Mouse (Mus musculus) regulatory T cell (primary cell): ENCODE measurements around the gene Orm3.
"Not testable (repeated sequence)": the region's sequence is repeated elsewhere in the genome, so short reads cannot be mapped to it uniquely, and the experiment has no call there.

Experiments
- in situ Hi-C: fragments of 300-600 bp; cut with MboI, MseI; formaldehyde crosslinking; loops from one replicate; pipeline ENCODE4 v1.15.1; 2025; ENCODE audit warnings: high pct_unique_total_duplicates

The Orm3 gene

DNA sequence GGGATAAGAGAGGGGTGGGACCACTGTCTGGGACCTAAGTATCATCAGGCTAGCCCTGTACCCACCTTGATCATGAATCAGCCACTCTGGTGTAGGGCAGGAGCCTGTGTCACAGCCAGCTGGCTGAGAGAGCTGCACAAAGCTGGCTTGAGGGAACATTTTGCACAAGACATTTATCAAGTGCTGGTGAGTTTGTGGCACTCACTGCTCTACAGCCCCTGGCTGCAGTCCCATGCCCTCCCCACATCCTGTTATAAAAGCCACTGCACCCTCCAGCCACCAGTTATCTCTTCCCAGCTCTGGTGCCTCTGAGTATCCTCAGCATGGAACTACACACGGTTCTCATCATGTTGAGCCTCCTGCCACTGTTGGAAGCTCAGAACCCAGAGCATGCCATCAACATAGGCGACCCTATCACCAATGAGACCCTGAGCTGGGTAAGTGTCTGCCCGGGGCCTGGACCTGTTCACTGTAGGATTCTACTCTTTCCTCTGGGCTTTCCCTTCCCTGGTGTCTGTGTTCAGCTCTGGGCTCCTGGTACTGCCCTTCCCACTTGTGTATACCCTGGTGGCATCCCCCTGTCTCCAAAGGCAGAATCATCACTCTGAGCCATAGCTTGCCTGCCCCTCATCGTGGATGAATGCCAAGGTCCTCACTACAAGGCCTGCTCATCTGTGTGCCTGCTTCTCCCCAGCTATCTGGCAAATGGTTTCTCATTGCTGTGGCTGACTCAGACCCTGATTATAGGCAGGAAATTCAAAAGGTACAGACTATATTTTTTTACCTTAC lies at the start of gene Orm3:
Gene Orm3 (plus strand): TSS at position 286 of the 789 bp plus-strand sequence.
- in situ Hi-C loops, result no loop called here

DNA sequence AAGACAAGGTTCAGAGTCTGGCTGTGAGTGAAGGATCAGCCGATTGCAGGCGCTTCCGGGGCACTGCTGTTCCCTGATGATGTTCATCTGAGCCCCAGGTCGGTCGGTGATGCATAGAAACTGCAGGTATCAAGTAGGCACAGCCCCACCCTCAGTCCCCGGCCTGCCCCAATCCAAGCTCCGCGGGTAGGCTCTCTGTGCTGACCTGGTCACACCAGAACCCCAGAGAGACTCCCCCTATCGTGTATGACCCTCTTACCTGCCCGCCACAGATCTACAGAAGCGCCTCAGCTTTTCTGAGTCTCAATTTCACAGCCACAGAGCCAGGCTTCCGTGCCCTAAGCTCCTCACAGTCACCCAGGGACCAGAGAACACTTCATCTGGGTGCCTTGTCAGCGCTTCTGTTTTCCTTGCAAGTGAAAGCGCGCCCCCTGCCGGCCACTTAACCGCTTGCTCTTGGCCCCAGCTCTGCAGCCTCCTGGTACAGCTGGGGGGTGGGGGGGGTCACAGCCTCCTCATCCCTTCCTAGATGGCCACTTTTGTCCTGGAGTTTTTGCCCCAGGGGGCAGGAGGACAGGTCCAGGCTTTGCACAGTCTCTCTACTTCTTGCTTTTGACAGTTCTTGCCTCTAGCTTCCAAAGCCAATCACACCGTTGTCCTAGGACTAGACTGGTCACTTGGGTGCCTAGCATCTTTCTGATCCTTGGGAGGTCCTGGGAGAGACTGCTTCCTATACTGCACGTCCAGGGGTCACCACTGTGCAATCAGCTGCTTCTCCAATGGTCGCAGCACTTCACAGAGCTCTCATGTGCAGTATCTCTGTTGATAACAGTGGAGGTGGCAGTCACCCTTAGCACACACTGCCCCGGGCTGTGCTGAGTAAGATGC lies 48.5 kb upstream of the Orm3 start:
- in situ Hi-C loops, result loop anchor here (5.0 kb wide), 1 partner anchor 90 kb away; no protein-coding TSS in a partner anchor

DNA sequence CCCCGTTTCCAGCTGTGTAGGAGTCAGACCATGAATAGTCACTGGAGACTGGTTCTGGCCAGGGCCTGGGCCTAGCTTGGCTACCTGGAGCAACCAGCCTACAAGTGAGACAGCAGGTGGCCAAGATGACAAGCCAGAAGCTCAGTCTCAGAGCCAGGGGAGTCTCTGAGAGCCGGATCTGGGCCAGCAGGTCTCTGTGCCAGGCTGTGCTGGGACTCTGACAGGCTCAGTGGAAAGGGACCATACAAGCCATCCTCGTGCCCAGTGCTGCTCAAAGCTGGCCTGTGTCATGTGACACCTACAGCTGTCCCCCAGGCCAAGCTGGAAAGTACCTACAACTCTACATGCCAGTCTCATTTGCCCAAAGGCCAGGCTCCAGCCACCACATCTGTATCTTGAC lies 47.6 kb upstream of the Orm3 start:
- in situ Hi-C loops, result loop anchor here (5.0 kb wide), 1 partner anchor 91 kb away; no protein-coding TSS in a partner anchor

DNA sequence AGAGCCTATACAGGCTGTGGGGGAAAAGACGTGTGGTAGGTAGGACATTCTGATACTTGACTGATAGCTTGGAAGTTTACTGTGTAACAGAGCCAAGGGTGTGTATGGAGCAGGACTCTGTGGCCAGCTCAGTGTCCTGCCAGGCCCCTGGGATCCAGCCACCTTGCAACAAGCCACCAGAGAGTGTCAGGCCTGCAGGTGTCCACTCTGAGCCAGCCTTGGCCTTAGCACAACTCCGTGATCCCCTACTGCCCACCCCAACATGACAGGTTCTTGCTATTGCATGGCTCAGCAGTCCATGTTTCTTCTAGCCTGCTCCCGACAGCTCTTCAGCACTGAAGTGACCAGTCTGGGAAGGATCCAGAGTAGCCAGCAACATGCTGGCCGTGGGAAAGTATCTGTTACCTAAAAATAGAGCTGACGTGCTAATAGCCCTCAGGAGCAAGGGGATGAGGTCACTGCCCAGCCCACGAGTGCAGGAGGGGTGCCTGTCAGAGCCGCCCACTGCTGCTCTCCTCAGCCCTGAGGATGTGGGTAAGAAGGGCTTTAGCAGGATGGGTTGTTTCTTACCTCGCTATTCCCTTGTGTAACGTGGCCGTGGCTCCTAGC lies 45.6 kb upstream of the Orm3 start:
- in situ Hi-C loops, result no loop called here

DNA sequence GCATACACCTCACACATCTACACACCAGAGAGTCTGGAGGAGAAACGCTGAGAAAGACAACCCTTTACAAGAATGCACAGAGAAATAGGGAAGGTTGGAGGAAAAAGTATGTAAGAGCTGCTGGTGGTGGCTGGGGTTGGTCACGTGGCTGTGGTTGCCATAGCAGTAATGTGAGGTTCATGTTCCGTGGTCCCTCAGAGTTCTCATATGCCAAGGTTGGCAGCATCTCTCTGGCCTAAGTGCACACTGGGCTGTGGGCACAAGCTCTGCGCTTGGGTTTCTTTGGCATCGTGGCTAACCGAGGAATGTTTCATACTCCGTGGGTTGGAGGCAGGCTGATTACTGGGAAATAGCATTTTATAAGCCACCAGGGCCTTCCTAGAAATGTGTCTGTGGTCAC lies 44.5 kb upstream of the Orm3 start:
- in situ Hi-C loops, result no loop called here

DNA sequence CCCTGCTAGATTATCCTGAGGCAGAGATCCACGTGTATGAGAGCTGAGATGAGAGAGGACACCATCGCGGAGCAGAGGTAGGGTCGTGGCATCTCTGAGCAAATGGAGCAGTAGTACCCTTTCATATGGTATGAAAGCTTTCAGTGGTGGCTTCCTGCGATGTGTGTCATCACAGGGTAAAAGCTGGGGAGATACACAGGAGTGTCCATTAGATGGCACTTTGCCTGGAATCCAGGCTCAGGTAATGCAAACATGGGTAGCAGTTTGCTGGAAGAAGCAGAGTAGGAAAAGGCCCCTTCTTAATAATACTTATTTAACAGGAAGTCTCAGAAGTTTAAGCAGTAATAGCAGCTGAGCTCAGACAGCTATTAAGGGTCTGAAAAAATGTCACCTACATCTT lies 41.9 kb upstream of the Orm3 start:
- in situ Hi-C loops, result no loop called here

DNA sequence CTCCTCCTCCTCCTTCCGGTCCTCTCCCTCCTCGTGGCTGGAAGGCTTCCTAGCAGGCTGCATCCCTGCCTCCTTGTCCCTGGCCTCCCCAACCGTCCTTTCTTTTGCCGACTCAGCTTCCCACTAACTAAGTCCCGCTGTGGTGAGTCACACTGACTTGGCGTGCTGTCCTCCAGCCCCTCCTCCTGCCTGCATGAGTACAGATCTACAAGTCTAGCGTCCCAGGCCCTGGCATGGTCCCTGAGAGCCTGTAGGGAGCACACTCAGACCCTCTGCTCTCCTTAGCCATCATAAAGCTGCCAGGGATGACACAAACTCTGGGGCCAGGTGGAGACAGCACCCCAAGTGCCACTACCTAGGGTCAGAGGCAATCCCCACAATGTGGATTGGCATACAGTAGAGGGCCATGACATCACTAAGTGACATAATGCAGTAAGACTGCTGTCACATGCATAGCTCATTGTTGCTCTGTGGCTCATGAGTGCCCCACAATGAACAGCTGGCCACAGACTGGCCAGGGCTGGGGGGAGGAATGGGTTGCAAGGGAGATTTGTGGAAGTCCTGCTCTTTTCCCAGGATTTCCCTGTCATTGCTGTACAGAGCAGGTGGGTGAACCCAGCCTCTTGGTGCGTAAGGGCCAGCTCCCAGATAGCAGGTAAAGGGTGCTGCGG lies 39.8 kb upstream of the Orm3 start:
- in situ Hi-C loops, result no loop called here

DNA sequence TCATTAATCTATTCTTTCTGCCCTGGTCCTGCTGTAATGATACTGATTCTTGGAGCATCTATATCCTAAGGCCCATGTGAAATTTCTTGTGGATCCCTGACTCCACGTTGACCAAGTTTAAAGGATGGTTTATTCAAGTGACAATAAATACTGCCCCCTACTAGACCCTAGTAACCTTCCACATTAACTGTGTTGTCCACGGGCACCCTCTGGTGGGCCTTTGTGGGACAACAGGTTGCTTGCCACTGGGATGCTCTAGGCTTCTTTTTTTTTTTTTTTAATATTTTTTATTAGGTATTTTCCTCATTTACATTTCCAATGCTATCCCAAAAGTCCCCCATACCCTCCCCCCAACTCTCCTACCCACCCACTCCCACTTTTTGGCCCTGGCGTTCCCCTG lies 36.4 kb upstream of the Orm3 start:
- in situ Hi-C loops, result not testable (repeated sequence)

DNA sequence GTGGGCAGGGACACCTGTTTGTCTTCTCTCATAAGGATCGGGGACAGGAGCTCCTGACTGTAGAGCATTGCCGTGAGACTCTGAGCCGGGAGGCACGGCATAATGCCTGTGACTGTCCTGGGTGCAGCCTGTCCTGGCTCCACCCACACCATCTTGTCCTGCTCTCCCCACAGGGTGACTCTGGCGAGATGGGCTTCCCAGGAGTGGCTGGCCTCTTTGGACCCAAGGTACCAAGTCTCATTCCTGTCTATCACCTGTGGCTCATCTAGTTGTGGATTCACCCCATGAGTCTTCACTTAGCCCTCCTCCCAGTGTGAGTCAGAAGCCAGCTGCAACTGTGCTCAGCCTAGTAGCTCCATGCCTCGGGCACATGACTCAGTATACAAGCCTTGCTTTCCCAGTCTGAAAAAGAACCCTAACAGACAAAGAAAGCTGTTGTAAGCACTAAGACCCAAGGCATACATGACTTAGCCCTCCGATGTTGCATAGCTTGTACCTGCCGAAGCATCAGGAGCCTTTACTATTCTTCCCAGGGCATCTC lies 32.6 kb upstream of the Orm3 start:
- in situ Hi-C loops, result no loop called here

DNA sequence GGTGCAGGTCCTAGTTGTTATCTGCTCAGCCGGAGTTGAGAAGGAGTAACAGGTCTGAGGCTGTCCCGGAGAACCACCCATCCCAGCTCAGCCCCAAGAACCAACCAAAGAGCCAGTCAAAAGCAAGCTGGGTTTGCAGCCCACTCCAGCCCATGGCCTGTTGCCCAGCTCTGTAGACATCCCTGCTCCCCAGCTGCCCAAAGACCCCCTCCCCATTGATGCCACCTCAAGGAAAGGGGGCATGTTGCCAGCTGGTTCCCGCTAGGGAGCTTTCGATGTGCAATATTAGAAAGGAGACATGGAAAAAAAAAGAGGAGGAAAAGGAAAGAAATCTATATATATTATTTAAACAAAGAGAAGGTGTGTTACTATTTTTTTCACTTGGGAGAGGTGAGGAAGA lies 22.6 kb upstream of the Orm3 start:
- in situ Hi-C loops, result no loop called here

DNA sequence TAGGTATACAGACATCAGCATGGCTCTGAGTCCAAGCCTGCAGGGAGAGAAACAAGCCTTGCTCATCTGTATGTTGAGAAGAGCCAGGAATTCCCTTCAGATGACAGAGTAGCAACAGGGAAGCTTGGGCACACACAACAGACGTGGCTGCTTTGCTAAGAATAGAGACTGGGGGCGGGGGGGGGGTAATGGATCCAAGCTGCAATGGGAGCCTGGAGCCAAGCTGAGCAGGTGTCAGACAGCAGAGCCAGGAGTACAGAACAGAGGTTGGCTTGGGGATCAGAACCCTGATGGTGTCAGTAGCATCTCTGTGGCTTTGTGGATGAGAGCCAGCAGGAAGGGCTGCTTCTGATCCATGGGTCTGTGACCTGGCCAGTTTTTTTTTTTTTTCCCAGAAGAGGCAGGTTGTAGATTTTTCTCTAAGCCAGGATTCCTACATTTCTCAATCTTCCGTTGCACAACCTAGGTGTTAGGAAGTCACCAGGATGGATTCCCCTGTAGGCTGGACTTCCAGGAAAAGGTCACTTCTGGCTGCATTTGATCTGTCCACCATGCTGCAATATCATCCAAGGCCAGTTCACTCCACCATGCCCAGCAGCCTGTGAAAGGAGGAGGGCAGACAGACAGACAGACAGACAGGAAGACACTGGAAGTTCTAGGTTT lies 17.4 kb upstream of the Orm3 start:
- in situ Hi-C loops, result no loop called here

DNA sequence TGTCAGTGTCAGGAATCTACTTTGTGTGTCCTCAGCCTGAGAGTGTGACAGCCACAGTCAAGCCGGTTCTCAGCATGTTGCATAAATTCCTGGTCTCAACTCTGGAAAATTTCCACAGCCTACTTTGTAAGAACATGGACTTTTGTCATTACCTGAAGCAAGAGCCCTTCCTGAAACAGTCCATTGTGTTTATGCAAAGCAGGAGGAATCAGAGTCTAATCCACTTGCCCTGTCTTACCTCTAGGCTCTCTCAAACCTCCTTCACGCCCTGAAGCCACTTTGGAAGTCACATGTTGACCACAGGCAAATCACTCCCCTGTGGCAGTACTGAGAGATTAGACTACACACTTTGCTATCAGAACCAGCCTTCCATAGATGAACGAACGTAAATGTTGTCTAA lies 13.5 kb upstream of the Orm3 start:
- in situ Hi-C loops, result no loop called here

DNA sequence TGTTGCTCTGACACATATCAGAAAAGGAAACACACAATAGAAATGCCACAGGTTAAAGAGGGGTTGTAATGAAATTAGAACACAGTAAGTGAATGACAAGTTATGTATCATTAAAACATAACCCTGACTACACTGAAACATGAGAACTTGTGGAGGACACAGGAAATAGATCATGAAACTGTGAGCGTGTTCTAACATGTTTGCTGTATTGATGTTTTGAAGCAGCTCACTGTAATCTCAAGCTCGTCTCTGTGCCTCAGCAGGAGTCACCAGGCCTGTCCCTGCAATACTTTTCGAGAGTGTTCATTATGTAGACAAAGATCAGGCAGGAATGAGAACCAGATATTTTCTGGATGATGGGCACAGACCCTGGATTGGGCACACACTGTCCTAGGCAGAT lies 12.4 kb upstream of the Orm3 start:
- in situ Hi-C loops, result no loop called here

DNA sequence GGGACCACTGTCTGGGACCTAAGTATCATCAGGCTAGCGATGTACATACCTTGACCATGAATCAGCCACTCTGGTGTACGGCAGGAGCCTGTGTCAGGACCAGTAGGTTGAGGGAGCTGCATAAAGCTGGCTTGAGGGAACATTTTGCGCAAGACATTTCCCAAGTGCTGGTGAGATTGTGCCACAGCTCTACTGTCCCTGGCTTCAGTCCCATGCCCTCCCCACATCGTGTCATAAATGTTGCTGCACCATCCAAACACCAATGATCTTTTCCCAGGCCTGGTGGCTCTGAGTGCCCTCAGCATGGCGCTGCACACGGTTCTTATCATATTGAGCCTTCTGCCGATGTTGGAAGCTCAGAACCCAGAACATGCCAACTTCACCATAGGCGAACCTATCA lies 11.7 kb upstream of the Orm3 start, which contains the start of gene Orm1:
Gene Orm1 (plus strand): TSS at position 266 of the 400 bp plus-strand sequence.
- in situ Hi-C loops, result no loop called here

DNA sequence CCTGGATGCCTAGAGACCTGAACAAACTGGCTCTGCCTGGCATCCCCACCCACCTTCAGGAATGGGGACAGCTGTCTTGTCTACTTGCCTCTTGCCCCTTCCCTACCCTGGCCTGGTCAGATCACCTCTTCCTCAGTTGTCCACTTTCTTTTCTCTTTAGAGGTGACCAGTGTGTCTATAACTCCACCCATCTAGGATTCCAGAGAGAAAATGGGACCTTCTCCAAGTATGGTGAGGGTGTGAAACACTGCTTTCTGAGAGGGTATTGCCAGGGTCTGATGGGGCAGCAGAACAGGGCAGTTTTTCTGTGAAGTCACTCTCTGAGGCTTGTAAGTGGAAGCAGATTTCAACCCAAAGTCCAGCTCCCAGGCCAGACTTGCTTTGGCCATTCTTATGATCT lies 10.7 kb upstream of the Orm3 start:
- in situ Hi-C loops, result no loop called here

DNA sequence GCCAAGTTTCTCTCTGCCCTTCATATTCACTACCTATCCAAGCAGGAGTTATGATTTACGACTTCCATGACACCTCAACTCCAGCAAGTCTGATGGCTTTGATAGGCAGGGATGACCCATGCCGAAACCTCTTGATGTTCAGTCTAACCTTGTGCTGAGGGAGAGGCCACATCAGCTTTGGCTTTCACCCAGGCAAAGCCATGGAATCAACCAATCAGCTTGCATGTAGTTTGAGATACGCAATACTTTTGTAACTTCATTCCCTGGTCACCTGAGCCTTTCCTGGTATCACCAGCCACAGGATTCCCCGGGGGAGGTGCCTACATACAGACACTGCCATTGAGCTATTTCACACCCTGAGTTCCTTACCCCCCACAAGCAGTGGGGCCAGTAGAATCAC lies 9.3 kb upstream of the Orm3 start:
- in situ Hi-C loops, result no loop called here

DNA sequence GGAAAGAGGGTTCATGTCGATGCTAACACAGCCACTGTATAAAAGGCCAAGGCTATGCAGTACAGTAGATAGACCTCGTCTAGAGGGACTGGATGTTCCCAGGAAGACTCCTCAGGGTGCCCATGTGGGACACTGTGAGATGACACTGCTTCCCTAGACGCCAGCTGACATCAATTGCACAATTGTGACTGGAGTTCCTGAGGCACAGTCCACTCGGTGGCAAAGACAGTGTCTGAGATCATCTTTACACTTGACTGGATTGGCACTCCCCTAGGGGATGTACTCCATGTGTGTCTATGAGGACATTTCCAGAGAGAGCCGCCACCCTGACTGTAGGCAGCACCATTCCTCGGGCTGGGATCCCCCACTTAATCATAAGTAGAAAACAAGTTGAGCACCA lies 7.4 kb upstream of the Orm3 start:
- in situ Hi-C loops, result no loop called here

DNA sequence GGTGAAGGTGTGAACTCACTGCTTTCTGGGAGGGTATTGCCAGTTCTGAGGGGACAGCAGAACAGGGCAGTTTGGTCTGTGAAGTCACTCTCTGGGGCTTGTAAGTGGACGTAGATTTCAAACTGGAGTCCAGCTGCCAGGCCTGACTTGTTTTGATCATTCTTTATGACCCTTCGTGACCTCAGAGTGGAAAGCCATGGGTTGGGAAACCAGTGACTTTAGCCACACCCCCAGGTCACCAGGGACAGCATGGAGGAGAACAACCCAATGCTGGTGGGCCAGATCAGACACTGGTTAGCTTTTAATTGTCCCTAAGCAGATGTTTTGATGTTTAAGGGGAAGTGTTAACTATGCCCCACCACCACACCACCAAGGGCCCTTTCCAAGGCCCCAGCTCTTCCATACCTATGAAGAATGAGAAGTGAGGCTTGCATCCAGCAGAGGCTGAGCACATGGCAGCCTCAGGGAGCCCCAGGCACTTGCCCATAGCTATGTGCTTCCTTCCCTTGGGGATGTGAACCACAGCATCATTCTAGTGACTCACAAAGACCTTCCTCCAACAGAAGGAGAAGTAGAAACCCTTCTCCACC lies 1.1 kb downstream of the Orm3 start:
- in situ Hi-C loops, result no loop called here

DNA sequence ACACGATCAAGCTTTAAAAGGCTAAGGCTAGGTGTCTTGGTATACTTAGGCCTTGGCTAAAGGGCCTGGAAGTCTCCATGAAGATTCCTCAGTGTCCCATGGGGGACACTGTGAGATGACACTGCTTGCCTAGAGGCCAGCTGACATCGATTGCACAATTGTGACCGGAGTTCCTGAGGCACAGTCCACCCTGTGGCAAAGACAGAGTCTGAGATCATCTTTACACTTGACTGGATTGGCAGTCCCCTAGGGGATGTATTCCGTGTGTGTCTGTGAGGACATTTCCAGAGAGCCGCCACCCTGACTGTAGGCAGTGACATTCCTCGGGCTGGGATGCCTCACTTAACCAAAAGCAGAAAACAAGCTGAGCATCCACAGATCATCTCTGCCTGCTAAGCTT lies 3.9 kb downstream of the Orm3 start:
- in situ Hi-C loops, result no loop called here

DNA sequence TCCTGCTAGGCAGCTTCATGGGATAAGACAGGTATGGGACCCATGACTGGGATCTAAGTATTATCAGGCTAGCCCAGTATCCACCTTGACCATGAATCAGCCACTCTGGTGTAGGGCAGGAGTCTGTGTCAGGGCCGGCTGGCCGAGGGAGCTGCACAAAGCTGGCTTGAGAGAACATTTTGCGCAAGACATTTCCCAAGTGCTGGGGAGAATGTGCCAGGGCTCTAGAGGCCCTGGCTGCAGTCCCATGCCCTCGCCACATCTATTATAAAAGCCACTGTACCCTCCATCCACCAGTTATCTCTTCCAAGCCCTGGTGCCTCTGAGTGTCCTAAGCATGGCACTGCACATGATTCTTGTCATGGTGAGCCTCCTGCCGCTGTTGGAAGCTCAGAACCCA lies 6.2 kb downstream of the Orm3 start, which contains the start of gene Orm2:
Gene Orm2 (plus strand): TSS at position 300 of the 400 bp plus-strand sequence.
- in situ Hi-C loops, result no loop called here
